Mouse (Mus musculus) gastrocnemius, postnatal 36 days (tissue): Measurements from ENCODE around the gene Sstr5. TPM values are rescaled to one million over a fixed set of nuclear protein-coding genes. Genes with fewer than 3 reads are reported as not detected.

Experiments
- total RNA-seq, 2 experiments: library from RNA; stranded (reverse); gene quantifications; 2 replicates each; pipeline ENCODE4 v1.2.3; 2021

Sstr5 gene
- total RNA-seq, 2 experiments from 2014 or later = not detected

Other genes with a start within 250 kb of the Sstr5 start
- not detected for gene Baiap3, start 240.9 kb downstream of the Sstr5 start, total RNA-seq
- 10 to 100 TPM; 55.0 to 60.6 TPM for gene Ube2i, start 222.7 kb downstream of the Sstr5 start, total RNA-seq
- under 1 TPM; 0.20 to 0.36 TPM for gene Prss34, start 198.9 kb downstream of the Sstr5 start, total RNA-seq
- gene Prss28, start 188.6 kb downstream of the Sstr5 start, total RNA-seq = not detected
- gene Prss29, start 178.6 kb downstream of the Sstr5 start, total RNA-seq = not detected
- gene Tpsab1, start 151.7 kb downstream of the Sstr5 start, total RNA-seq = 1 to 10 TPM; 1.1 to 1.3 TPM
- gene Tpsb2, start 131.0 kb downstream of the Sstr5 start, total RNA-seq = 1 to 10 TPM; 2.7 to 3.5 TPM
- gene Tpsg1, start 128.0 kb downstream of the Sstr5 start, total RNA-seq = under 1 TPM in 1 of 2 experiments, not detected in 1; 0.26 TPM
- gene Cacna1h, start 63.5 kb downstream of the Sstr5 start, total RNA-seq = 1 to 10 TPM in 1 of 2 experiments, under 1 TPM in 1; 0.94 to 1.2 TPM
- gene Tekt4, start 42.7 kb downstream of the Sstr5 start, total RNA-seq = not detected
- gene Sox8, start 73.4 kb upstream of the Sstr5 start, total RNA-seq = 1 to 10 TPM; 1.9 to 2.0 TPM
- gene Lmf1, start 81.8 kb upstream of the Sstr5 start, total RNA-seq = 10 to 100 TPM; 13.1 to 13.9 TPM
- not detected for gene Gng13, start 219.9 kb upstream of the Sstr5 start, total RNA-seq
- under 1 TPM; 0.41 to 0.49 TPM for gene Chtf18, start 230.1 kb upstream of the Sstr5 start, total RNA-seq
- 1 to 10 TPM; 2.5 to 3.1 TPM for gene Rpusd1, start 230.4 kb upstream of the Sstr5 start, total RNA-seq
- gene Mslnl, start 238.8 kb upstream of the Sstr5 start, total RNA-seq = not detected